Mouse (Mus musculus): ENCODE results near the gene Umad1. TPM values are rescaled to one million over a fixed set of nuclear protein-coding genes. Genes with fewer than 3 reads are reported as not detected.

Umad1 gene
- polyA plus RNA-seq, 1 experiment from 2014 or later, result 20.6 TPM

DNA sequence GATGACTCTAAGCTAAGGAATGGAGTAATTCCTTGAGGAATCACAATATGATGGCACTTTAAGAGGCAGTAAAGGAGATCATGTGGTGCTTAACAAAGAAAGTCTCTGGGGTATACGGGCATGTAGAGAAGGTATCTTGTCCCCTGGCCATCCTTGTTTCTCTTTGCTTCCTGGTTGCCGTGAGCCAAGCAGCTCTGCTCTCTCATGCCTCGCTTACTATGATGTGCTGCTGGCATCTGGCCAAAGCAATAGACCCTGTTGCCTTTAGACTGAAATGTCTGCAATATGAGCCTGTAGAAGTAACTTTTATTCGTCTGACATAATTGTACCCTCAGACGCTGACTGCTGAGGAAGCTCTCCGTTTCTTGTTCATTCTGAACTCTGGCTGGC lies 238.8 kb downstream of the Umad1 start:
- DNase-seq (ENCODE audit: low spot score) (no peak), ATAC-seq (replicated peaks; ENCODE audit: low FRiP score) (no peak)
- Histone ChIP-seq H3K9me3 (ENCODE audit: control insufficient read depth, low read length) (no peaks in the 10 kb centered on the region), H3K27me3 (replicated peaks; ENCODE audit: control insufficient read depth, insufficient read depth, low read length) (no peaks in the 10 kb centered on the region), H3K4me1 (replicated peaks; ENCODE audit: control insufficient read depth, insufficient read depth, low read length) (no peaks in the 10 kb centered on the region), H3K4me2 (no peak overlapping the region), H3K4me3 (ENCODE audit: low read depth, low read length) (no peak overlapping the region), H3K36me3 (ENCODE audit: control insufficient read depth, insufficient read depth, low read length) (no peaks in the 10 kb centered on the region), H3K9ac (ENCODE audit: low read depth, low read length) (no peak overlapping the region), H3K27ac (ENCODE audit: low read depth, low read length) (no peak overlapping the region)
- 77% methylated on average over 6 of the region's 6 CpGs for WGBS

DNA sequence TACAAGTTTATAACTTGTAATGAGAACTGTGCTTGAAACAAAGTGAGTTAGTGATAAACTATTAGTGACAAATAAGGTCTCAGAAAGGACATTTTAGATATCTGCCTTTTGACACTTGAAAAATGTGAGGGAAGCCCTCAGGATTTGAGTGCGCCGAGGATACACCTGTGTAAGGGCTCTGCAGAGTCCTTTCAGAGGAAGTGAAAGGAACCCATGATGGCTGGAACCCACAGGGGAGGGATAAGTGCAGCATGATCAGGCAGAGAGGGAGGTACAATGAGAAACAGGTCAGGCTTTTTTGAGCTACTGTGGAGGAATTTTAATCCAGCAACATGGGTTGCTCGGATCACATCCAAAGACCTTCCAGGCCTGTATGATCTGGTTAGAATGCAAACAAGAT lies 239.9 kb downstream of the Umad1 start:
- WGBS, result 86% methylated on average over 3 of the region's 3 CpGs
- Histone ChIP-seq H3K36me3 (ENCODE audit: control insufficient read depth, insufficient read depth, low read length) (no peaks in the 10 kb centered on the region), H3K27ac (ENCODE audit: low read depth, low read length) (no peak overlapping the region), H3K4me2 (no peak overlapping the region), H3K4me3 (ENCODE audit: low read depth, low read length) (no peak overlapping the region), H3K4me1 (replicated peaks; ENCODE audit: control insufficient read depth, insufficient read depth, low read length) (no peaks in the 10 kb centered on the region), H3K9ac (ENCODE audit: low read depth, low read length) (no peak overlapping the region), H3K9me3 (ENCODE audit: control insufficient read depth, low read length) (no peaks in the 10 kb centered on the region), H3K27me3 (replicated peaks; ENCODE audit: control insufficient read depth, insufficient read depth, low read length) (no peaks in the 10 kb centered on the region)
- no peak for DNase-seq (ENCODE audit: low spot score)
- ATAC-seq (replicated peaks; ENCODE audit: low FRiP score), result no peak

GRCm38 (mm10) chr6:8503953-8504352 lies 244.9 kb downstream of the Umad1 start:
- Histone ChIP-seq H3K4me3 (ENCODE audit: low read depth, low read length) (no peak overlapping the region), H3K27ac (ENCODE audit: low read depth, low read length) (no peak overlapping the region), H3K4me1 (replicated peaks; ENCODE audit: control insufficient read depth, insufficient read depth, low read length) (no peaks in the 10 kb centered on the region), H3K27me3 (replicated peaks; ENCODE audit: control insufficient read depth, insufficient read depth, low read length) (no peaks in the 10 kb centered on the region), H3K36me3 (ENCODE audit: control insufficient read depth, insufficient read depth, low read length) (no peaks in the 10 kb centered on the region), H3K9me3 (ENCODE audit: control insufficient read depth, low read length) (no peaks in the 10 kb centered on the region), H3K9ac (ENCODE audit: low read depth, low read length) (no peak overlapping the region), H3K4me2 (no peak overlapping the region)
- 56% methylated on average over 3 of the region's 3 CpGs for WGBS
- ATAC-seq (replicated peaks; ENCODE audit: low FRiP score) (no peak), DNase-seq (ENCODE audit: low spot score) (no peak)

- Histone ChIP-seq H3K27ac (ENCODE audit: low read depth, low read length) (no peak overlapping the region), H3K4me2 (no peak overlapping the region), H3K36me3 (ENCODE audit: control insufficient read depth, insufficient read depth, low read length) (no peaks in the 10 kb centered on the region), H3K4me3 (ENCODE audit: low read depth, low read length) (no peak overlapping the region), H3K4me1 (replicated peaks; ENCODE audit: control insufficient read depth, insufficient read depth, low read length) (no peaks in the 10 kb centered on the region), H3K9ac (ENCODE audit: low read depth, low read length) (no peak overlapping the region), H3K9me3 (ENCODE audit: control insufficient read depth, low read length) (no peaks in the 10 kb centered on the region), H3K27me3 (replicated peaks; ENCODE audit: control insufficient read depth, insufficient read depth, low read length) (no peaks in the 10 kb centered on the region)
- WGBS, result 82% methylated on average over 6 of the region's 6 CpGs
- no peak for ATAC-seq (replicated peaks; ENCODE audit: low FRiP score)
- DNase-seq (ENCODE audit: low spot score), result no peak
These were observed 245.6 kb downstream of the Umad1 start for GRCm38 (mm10) chr6:8504521-8505228.

- Histone ChIP-seq H3K4me3 (ENCODE audit: low read depth, low read length) (no peak overlapping the region), H3K9ac (ENCODE audit: low read depth, low read length) (no peak overlapping the region), H3K27ac (ENCODE audit: low read depth, low read length) (no peak overlapping the region), H3K36me3 (ENCODE audit: control insufficient read depth, insufficient read depth, low read length) (no peaks in the 10 kb centered on the region), H3K4me2 (no peak overlapping the region), H3K9me3 (ENCODE audit: control insufficient read depth, low read length) (no peaks in the 10 kb centered on the region), H3K27me3 (replicated peaks; ENCODE audit: control insufficient read depth, insufficient read depth, low read length) (no peaks in the 10 kb centered on the region), H3K4me1 (replicated peaks; ENCODE audit: control insufficient read depth, insufficient read depth, low read length) (0 out of 2 replicates have a peak, but pooled peaks cover 5% of the 10 kb centered on the region)
- ATAC-seq (replicated peaks; ENCODE audit: low FRiP score) (no peak), DNase-seq (ENCODE audit: low spot score) (no peak)
These were observed 247.5 kb downstream of the Umad1 start for GRCm38 (mm10) chr6:8506631-8507030.

Other genes with a start within 250 kb of the Umad1 start
- not detected in 2 replicates for gene Col28a1, start 66.7 kb upstream of the Umad1 start, polyA plus RNA-seq (2014; fragmentation: Nextera tagmentation; extraction: Ambion mirVana)
- gene Mios, start 50.1 kb upstream of the Umad1 start, polyA plus RNA-seq (2014; fragmentation: Nextera tagmentation; extraction: Ambion mirVana), result 28.9 and 35.1 TPM in 2 replicates
- 211 and 219 TPM in 2 replicates for gene Rpa3, start 115 bp upstream of the Umad1 start, polyA plus RNA-seq (2014; fragmentation: Nextera tagmentation; extraction: Ambion mirVana)
- gene Gm45062, start 162 bp downstream of the Umad1 start, polyA plus RNA-seq (2014; fragmentation: Nextera tagmentation; extraction: Ambion mirVana), result 3.9 and 4.8 TPM in 2 replicates

Measured in liver, embryonic 11.5 days (tissue).